Mouse (Mus musculus) fat pad, adult 2 months (tissue): ENCODE measurements around the gene Myl7.
"Not testable (repeated sequence)": the region's sequence is repeated elsewhere in the genome, so short reads cannot be mapped to it uniquely, and the experiment has no call there.

Experiments
- DNase-seq: peaks from one replicate; pipeline ENCODE4 v3.0.0-alpha.2; 2011; ENCODE audit warnings: low read depth, low spot score; ENCODE audit errors: extremely low read depth

The Myl7 gene

GRCm38 (mm10) chr11:5904357-5904756 lies 5.8 kb upstream of the Myl7 start:
- no peak for DNase-seq

GRCm38 (mm10) chr11:5903844-5904243 lies 5.3 kb upstream of the Myl7 start:
- DNase-seq = no peak

- no peak for DNase-seq
Measured at GRCm38 (mm10) chr11:5902390-5902789, 3.8 kb upstream of the Myl7 start.

GRCm38 (mm10) chr11:5901950-5902349 lies 3.4 kb upstream of the Myl7 start:
- no peak for DNase-seq

- DNase-seq = no peak
Measured at GRCm38 (mm10) chr11:5901320-5901719, 2.7 kb upstream of the Myl7 start.

- no peak for DNase-seq
Measured at GRCm38 (mm10) chr11:5899286-5899685, 704 bp upstream of the Myl7 start.

- no peak for DNase-seq
Measured at GRCm38 (mm10) chr11:5897839-5898238, 743 bp downstream of the Myl7 start.

GRCm38 (mm10) chr11:5897230-5897629 lies 1.4 kb downstream of the Myl7 start:
- DNase-seq = no peak

- no peak for DNase-seq
Measured at GRCm38 (mm10) chr11:5893807-5894206, 4.8 kb downstream of the Myl7 start.

GRCm38 (mm10) chr11:5892810-5893368 lies 5.7 kb downstream of the Myl7 start:
- DNase-seq = no peak

GRCm38 (mm10) chr11:5892151-5892591 lies 6.4 kb downstream of the Myl7 start:
- DNase-seq = no peak

GRCm38 (mm10) chr11:5888563-5888962 lies 10.0 kb downstream of the Myl7 start:
- not testable (repeated sequence) for DNase-seq

GRCm38 (mm10) chr11:5887250-5887649 lies 11.3 kb downstream of the Myl7 start:
- DNase-seq = no peak

- no peak for DNase-seq
Measured at GRCm38 (mm10) chr11:5886187-5886586, 12.4 kb downstream of the Myl7 start.

- DNase-seq = no peak
Measured at GRCm38 (mm10) chr11:5882518-5882917, 16.1 kb downstream of the Myl7 start.

GRCm38 (mm10) chr11:5879905-5880304 lies 18.7 kb downstream of the Myl7 start:
- no peak for DNase-seq

GRCm38 (mm10) chr11:5878661-5879060 lies 19.9 kb downstream of the Myl7 start:
- DNase-seq = no peak

- peak; percentile 68 for DNase-seq
Measured at GRCm38 (mm10) chr11:5877921-5878526, 20.6 kb downstream of the Myl7 start, which contains the start of gene Pold2. Pold2 (minus strand) TSS chr11:5878292.

- DNase-seq = no peak
Measured at GRCm38 (mm10) chr11:5877421-5877820, 21.2 kb downstream of the Myl7 start.

GRCm38 (mm10) chr11:5873192-5873591 lies 25.4 kb downstream of the Myl7 start:
- DNase-seq = no peak

GRCm38 (mm10) chr11:5872707-5873106 lies 25.9 kb downstream of the Myl7 start:
- no peak for DNase-seq

GRCm38 (mm10) chr11:5870069-5870468 lies 28.5 kb downstream of the Myl7 start:
- no peak for DNase-seq

GRCm38 (mm10) chr11:5869331-5869730 lies 29.3 kb downstream of the Myl7 start:
- no peak for DNase-seq
